Mouse (Mus musculus) frontal cortex, postnatal 14 days (tissue): ENCODE measurements around the gene Grin2d.

Experiments
- DNase-seq, 2 experiments: peaks; one replicate each; pipeline ENCODE4 v3.0.0; 2022; ENCODE audit warnings: low spot score in 2 of 2

The Grin2d gene

GRCm38 (mm10) chr7:45897258-45897757, 19.1 kb upstream of the Grin2d start:
- peak; percentile 56 to 64 for DNase-seq

GRCm38 (mm10) chr7:45896517-45897257, 18.5 kb upstream of the Grin2d start, which contains the start of the genes Syngr4 and Tmem143:
Gene Syngr4 (minus strand): TSS chr7:45896714.
Gene Tmem143 (plus strand): TSS chr7:45896941.
- DNase-seq: peak; percentile 96 to 97

- DNase-seq: no peak
Measured at GRCm38 (mm10) chr7:45895931-45896516, 17.8 kb upstream of the Grin2d start.

- no peak for DNase-seq
Measured at GRCm38 (mm10) chr7:45892651-45893050, 14.5 kb upstream of the Grin2d start.

- no peak for DNase-seq
Measured at GRCm38 (mm10) chr7:45887246-45887645, 9.1 kb upstream of the Grin2d start.

- no peak for DNase-seq
Measured at GRCm38 (mm10) chr7:45881011-45881410, 2.8 kb upstream of the Grin2d start.

GRCm38 (mm10) chr7:45880531-45880930, 2.4 kb upstream of the Grin2d start:
- no peak for DNase-seq

GRCm38 (mm10) chr7:45876895-45877294, 1.3 kb downstream of the Grin2d start:
- DNase-seq: no peak

GRCm38 (mm10) chr7:45873061-45873947, 4.9 kb downstream of the Grin2d start:
- DNase-seq: peak in 1 of 2 experiments; percentile 53

- peak; percentile 81 to 87 for DNase-seq
Measured at GRCm38 (mm10) chr7:45872624-45873023, 5.6 kb downstream of the Grin2d start, which contains the start of gene Kdelr1. Gene Kdelr1 (plus strand): TSS chr7:45872772.

GRCm38 (mm10) chr7:45870282-45871058, 7.7 kb downstream of the Grin2d start:
- no peak for DNase-seq

GRCm38 (mm10) chr7:45869787-45870186, 8.4 kb downstream of the Grin2d start:
- DNase-seq: no peak

- DNase-seq: no peak
Measured at GRCm38 (mm10) chr7:45869107-45869670, 9.0 kb downstream of the Grin2d start.

- no peak for DNase-seq
Measured at GRCm38 (mm10) chr7:45867871-45868270, 10.3 kb downstream of the Grin2d start.

GRCm38 (mm10) chr7:45865925-45866910, 12.0 kb downstream of the Grin2d start:
- DNase-seq: peak; percentile 77 to 79

- no peak for DNase-seq
Measured at GRCm38 (mm10) chr7:45864435-45864834, 13.7 kb downstream of the Grin2d start.

- DNase-seq: no peak
Measured at GRCm38 (mm10) chr7:45862804-45863203, 15.4 kb downstream of the Grin2d start.

- no peak for DNase-seq
Measured at GRCm38 (mm10) chr7:45859008-45859407, 19.2 kb downstream of the Grin2d start.
